Mouse (Mus musculus): ENCODE results near the gene Pbx3.
A peak's percentile ranks its signal among the peaks of the same experiment; 100 is the strongest.

Pbx3 gene

GRCm38 (mm10) chr2:34372305-34373301 is at the start of gene Pbx3:
TSS of gene Pbx3 (minus strand) at chr2:34373142.
- peak; percentile 84 to 91 for DNase-seq (ENCODE audit: low spot score in 2 of 2)

- DNase-seq (ENCODE audit: low spot score in 2 of 2), result no peak
Measured at GRCm38 (mm10) chr2:34420256-34420655, 47.3 kb upstream of the Pbx3 start.

GRCm38 (mm10) chr2:34409741-34410340 is 36.9 kb upstream of the Pbx3 start:
- DNase-seq (ENCODE audit: low spot score in 2 of 2), result no peak

- DNase-seq (ENCODE audit: low spot score in 2 of 2), result no peak
Measured at GRCm38 (mm10) chr2:34408341-34408740, 35.4 kb upstream of the Pbx3 start.

GRCm38 (mm10) chr2:34407596-34407995 is 34.7 kb upstream of the Pbx3 start:
- DNase-seq (ENCODE audit: low spot score in 2 of 2), result no peak

- peak; percentile 95 to 97 for DNase-seq (ENCODE audit: low spot score in 2 of 2)
Measured at GRCm38 (mm10) chr2:34406601-34407464, 33.9 kb upstream of the Pbx3 start, which contains the start of gene Mapkap1. TSS of gene Mapkap1 (plus strand) at chr2:34406771.

GRCm38 (mm10) chr2:34399535-34399934 is 26.6 kb upstream of the Pbx3 start:
- DNase-seq (ENCODE audit: low spot score in 2 of 2), result no peak

- no peak for DNase-seq (ENCODE audit: low spot score in 2 of 2)
Measured at GRCm38 (mm10) chr2:34378930-34379329, 6.0 kb upstream of the Pbx3 start.

GRCm38 (mm10) chr2:34374349-34374748 is 1.4 kb upstream of the Pbx3 start:
- DNase-seq (ENCODE audit: low spot score in 2 of 2), result no peak

GRCm38 (mm10) chr2:34373886-34374285 is 944 bp upstream of the Pbx3 start:
- DNase-seq (ENCODE audit: low spot score in 2 of 2), result no peak

GRCm38 (mm10) chr2:34371441-34372304 is 1.3 kb downstream of the Pbx3 start:
- peak; percentile 6 to 13 for DNase-seq (ENCODE audit: low spot score in 2 of 2)

- peak; percentile 12 to 14 for DNase-seq (ENCODE audit: low spot score in 2 of 2)
Measured at GRCm38 (mm10) chr2:34370725-34371440, 2.1 kb downstream of the Pbx3 start.

- DNase-seq (ENCODE audit: low spot score in 2 of 2), result no peak
Measured at GRCm38 (mm10) chr2:34370349-34370724, 2.6 kb downstream of the Pbx3 start.

- DNase-seq (ENCODE audit: low spot score in 2 of 2), result no peak
Measured at GRCm38 (mm10) chr2:34368396-34368795, 4.5 kb downstream of the Pbx3 start.

- no peak for DNase-seq (ENCODE audit: low spot score in 2 of 2)
Measured at GRCm38 (mm10) chr2:34367024-34367423, 5.9 kb downstream of the Pbx3 start.

- no peak for DNase-seq (ENCODE audit: low spot score in 2 of 2)
Measured at GRCm38 (mm10) chr2:34363678-34364077, 9.3 kb downstream of the Pbx3 start.

- no peak for DNase-seq (ENCODE audit: low spot score in 2 of 2)
Measured at GRCm38 (mm10) chr2:34355801-34356211, 17.1 kb downstream of the Pbx3 start.

GRCm38 (mm10) chr2:34352006-34352405 is 20.9 kb downstream of the Pbx3 start:
- DNase-seq (ENCODE audit: low spot score in 2 of 2), result no peak

- no peak for DNase-seq (ENCODE audit: low spot score in 2 of 2)
Measured at GRCm38 (mm10) chr2:34347096-34347495, 25.8 kb downstream of the Pbx3 start.

- no peak for DNase-seq (ENCODE audit: low spot score in 2 of 2)
Measured at GRCm38 (mm10) chr2:34298664-34299063, 74.3 kb downstream of the Pbx3 start.

Data from right cerebral cortex, adult 2 months (tissue).